Mouse (Mus musculus) myocyte (in vitro differentiated cells): ENCODE results near the gene Kif21a. TPM values are rescaled to one million over a fixed set of nuclear protein-coding genes. Genes with fewer than 3 reads are reported as not detected.

Experiments
- H3K27me3 ChIP-seq: one replicate; pipeline ENCODE4 v1.6.1; 2011; ENCODE audit not compliant: control insufficient read depth, insufficient read depth, insufficient read length
- H3K36me3 ChIP-seq: one replicate; pipeline ENCODE4 v1.6.1; 2011; ENCODE audit not compliant: control insufficient read depth, insufficient read depth
- H3K4me2 ChIP-seq: one replicate; pipeline ENCODE4 v1.6.1; 2011; ENCODE audit warnings: low read depth, control low read depth
- H3K4me3 ChIP-seq: one replicate; pipeline ENCODE4 v1.5.1; 2011; ENCODE audit warnings: mild to moderate bottlenecking, control low read depth, moderate library complexity
- H3K79me2 ChIP-seq: one replicate; pipeline ENCODE4 v1.6.1; 2011; ENCODE audit not compliant: control insufficient read depth, insufficient read depth
- H3ac ChIP-seq: one replicate; pipeline ENCODE4 v1.6.1; 2011; ENCODE audit not compliant: control insufficient read depth, insufficient read length
- CEBPB ChIP-seq: IDR thresholded peaks from 2 replicates; pipeline ENCODE4 v1.6.1; 2011; ENCODE audit warnings: mild to moderate bottlenecking, moderate library complexity; ENCODE audit not compliant: poor library complexity, insufficient read depth, severe bottlenecking
- E2F4 ChIP-seq: IDR thresholded peaks from one replicate; pipeline ENCODE4 v1.6.1; 2011; ENCODE audit warnings: mild to moderate bottlenecking, control low read depth, moderate library complexity; ENCODE audit not compliant: insufficient read depth
- MAX ChIP-seq: IDR thresholded peaks from one replicate; pipeline ENCODE4 v1.6.1; 2011; ENCODE audit warnings: low read depth, mild to moderate bottlenecking, control low read depth
- MYOD1 ChIP-seq, 3 experiments: IDR thresholded peaks; one replicate each; pipeline ENCODE4 v1.6.1; 2011; ENCODE audit warnings: control low read depth in 2 of 3, low read depth in 2 of 3, mild to moderate bottlenecking in 2 of 3, moderate library complexity in 1 of 3; ENCODE audit not compliant: insufficient read length in 2 of 3, control insufficient read depth in 1 of 3
- MYOG ChIP-seq, 3 experiments: IDR thresholded peaks; one replicate each; pipeline ENCODE4 v1.6.1; 2011; ENCODE audit warnings: control low read depth in 2 of 3, low read depth in 2 of 3, mild to moderate bottlenecking in 2 of 3; ENCODE audit not compliant: insufficient read length in 2 of 3, control insufficient read depth in 1 of 3, insufficient read depth in 1 of 3
- POLR2A ChIP-seq: IDR thresholded peaks from one replicate; pipeline ENCODE4 v1.6.1; 2011; ENCODE audit warnings: low read depth, mild to moderate bottlenecking, control low read depth, moderate library complexity; ENCODE audit not compliant: insufficient read length
- POLR2AphosphoS2 ChIP-seq: IDR thresholded peaks from one replicate; pipeline ENCODE4 v1.6.1; 2011; ENCODE audit warnings: low read depth, control low read depth; ENCODE audit not compliant: insufficient read length
- REST ChIP-seq: IDR thresholded peaks from one replicate; pipeline ENCODE4 v1.6.1; 2011; ENCODE audit warnings: mild to moderate bottlenecking, control low read depth, moderate library complexity; ENCODE audit not compliant: insufficient read depth, insufficient read length
- SRF ChIP-seq: IDR thresholded peaks from one replicate; pipeline ENCODE4 v1.6.1; 2011; ENCODE audit warnings: low read depth; ENCODE audit not compliant: control insufficient read depth, insufficient read length
- TCF12 ChIP-seq: IDR thresholded peaks from one replicate; pipeline ENCODE4 v1.6.1; 2011; ENCODE audit warnings: mild to moderate bottlenecking, control low read depth; ENCODE audit not compliant: poor library complexity, insufficient read depth, severe bottlenecking
- TCF3 ChIP-seq: IDR thresholded peaks from one replicate; pipeline ENCODE4 v1.6.1; 2011; ENCODE audit warnings: low read depth, control low read depth; ENCODE audit not compliant: insufficient read length
- USF1 ChIP-seq: IDR thresholded peaks from one replicate; pipeline ENCODE4 v1.6.1; 2011; ENCODE audit warnings: low read depth, mild to moderate bottlenecking, control low read depth, moderate library complexity
- polyA plus RNA-seq: library from polyadenylated mRNA; unstranded; fragments of >200 nt; fragmentation: generic; extraction: Trizol; gene quantifications from one replicate; pipeline ENCODE4 v1.2.1, GENCODE M21; 2012; ENCODE audit warnings: missing spikeins

The Kif21a gene
- polyA plus RNA-seq, 1 experiment: 2.5 TPM

DNA sequence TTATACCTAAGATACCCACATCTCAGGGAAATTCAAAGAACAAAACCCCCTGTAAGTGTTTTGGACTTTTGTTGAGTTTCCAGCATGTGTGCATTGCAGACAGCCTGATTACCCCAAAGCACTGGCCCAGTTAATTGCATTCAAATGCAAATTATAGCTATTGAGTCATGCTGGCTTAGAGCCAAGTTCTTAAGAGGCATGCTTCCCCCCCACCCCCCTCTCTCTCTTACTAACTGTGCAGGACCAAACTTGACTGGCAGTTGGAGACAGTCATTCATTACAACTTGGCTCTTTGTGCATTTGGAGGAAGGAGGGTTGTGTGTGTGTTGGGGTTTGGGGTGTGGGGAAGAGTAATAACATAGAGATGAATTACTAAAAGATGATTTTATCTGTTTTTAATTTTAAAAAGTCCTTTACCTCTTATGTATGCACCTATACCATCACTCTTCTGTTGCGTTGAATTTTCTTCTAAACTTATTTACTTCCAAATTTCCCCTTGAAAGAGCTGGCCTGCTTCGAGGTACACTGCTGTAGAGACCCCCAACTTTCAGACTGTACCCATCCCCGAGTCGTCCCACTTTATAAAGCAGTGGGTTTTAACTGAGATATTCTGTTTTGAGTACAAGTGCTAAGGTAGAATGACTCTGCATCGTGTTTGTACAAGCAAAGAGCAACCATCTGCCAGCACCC lies 6.6 kb upstream of the Kif21a start:
- Histone ChIP-seq H3K4me3 (no peak overlapping the region), H3K36me3 (no peaks in the 10 kb centered on the region), H3K79me2 (no peaks in the 10 kb centered on the region), H3ac (no peak overlapping the region), H3K27me3 (no peaks in the 10 kb centered on the region), H3K4me2 (no peak overlapping the region)
- TF ChIP-seq REST (no peak), POLR2A (no peak), MYOD1 (IDR thresholded peaks at IDR 0.05; ENCODE audit: control insufficient read depth in 1 of 3, insufficient read length in 2 of 3, low read depth in 2 of 3) (no peak), USF1 (no peak), MAX (no peak)

DNA sequence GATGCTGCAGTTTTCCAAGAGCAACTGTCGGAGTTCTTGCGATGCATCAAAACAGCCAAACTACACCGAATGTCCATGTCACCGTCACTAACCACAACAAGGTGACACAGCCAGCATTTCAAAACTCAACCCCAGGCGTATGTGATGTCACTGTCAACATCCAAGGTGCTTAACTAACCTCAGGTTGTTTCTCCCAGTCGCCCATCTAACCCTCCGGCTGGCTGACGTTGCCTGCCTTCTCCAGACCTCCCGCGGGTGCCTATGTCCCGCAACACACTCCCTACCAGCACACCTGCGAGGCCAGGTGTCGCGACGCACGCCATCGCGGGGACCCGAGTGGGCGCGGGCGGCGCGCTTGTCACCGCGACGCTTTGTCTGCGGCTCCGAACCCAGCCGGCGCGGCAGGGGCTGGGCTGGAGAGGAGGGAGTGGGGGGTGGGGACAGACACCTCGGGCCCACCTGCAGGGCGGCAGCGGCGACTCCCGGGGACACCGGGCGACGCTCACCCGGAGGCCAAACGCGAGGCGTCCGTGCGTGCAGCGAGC lies 725 bp downstream of the Kif21a start:
- Histone ChIP-seq H3K27me3 (no peaks in the 10 kb centered on the region), H3K4me2 (peak overlapping the region; percentile 100), H3K79me2 (peaks cover 5% of the 10 kb centered on the region), H3ac (peak overlapping the region; percentile 62), H3K4me3 (peak overlapping the region; percentile 36), H3K36me3 (no peaks in the 10 kb centered on the region)
- TF ChIP-seq CEBPB (no peak), REST (no peak), TCF3 (no peak), MYOD1 (IDR thresholded peaks at IDR 0.05; ENCODE audit: control insufficient read depth in 1 of 3, insufficient read length in 2 of 3, low read depth in 2 of 3) (peak in 1 of 3 experiments; percentile 29), SRF (no peak), E2F4 (no peak), TCF12 (no peak), POLR2A (no peak), USF1 (no peak), POLR2AphosphoS2 (no peak), MYOG (IDR thresholded peaks at IDR 0.05; ENCODE audit: control insufficient read depth in 1 of 3, insufficient read depth in 1 of 3, insufficient read length in 2 of 3, low read depth in 2 of 3) (peak in 1 of 3 experiments; percentile 19), MAX (no peak)

DNA sequence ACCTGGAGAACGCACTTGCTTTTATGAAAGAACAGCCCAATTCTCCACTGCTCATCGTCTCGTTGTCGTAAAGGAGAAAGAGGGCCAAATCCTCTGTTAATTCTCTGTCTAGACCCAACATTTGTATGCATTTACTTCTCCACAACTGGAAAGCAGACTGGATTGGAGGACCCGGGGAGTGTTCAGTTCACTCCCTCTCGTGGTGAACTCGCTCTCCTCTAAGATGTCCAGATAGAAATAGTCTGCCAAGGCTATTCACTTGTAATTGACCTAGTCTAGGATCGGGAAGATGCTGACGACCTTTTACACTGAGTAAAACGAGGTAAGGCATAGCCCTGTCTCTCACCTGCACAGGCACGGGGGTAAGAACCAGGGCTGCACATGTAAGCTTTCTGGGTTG lies 2.1 kb downstream of the Kif21a start:
- Histone ChIP-seq H3K4me3 (no peak overlapping the region), H3ac (no peak overlapping the region), H3K27me3 (no peaks in the 10 kb centered on the region), H3K4me2 (no peak overlapping the region), H3K79me2 (peaks cover 5% of the 10 kb centered on the region), H3K36me3 (no peaks in the 10 kb centered on the region)
- TF ChIP-seq USF1: no peak

DNA sequence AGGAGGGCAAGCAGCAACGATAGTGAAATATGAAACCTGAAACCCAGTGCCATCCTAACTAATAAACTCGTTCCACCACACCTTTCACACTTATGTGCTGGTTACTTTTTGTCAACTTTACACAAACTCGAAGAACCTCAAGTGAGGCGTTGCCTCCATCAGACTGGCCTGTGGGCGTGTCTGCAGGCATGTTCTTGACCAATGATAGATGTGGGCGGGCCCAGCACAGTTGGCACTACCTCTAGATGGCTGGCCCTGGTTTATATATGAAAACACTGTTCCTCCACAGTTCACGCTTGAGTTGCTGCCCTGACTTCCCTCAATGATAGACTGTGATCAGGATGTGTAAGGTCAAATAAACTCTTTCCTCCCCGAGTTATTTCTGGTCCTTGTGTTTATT lies 3.2 kb downstream of the Kif21a start:
- H3K27me3 ChIP-seq: no peaks in the 10 kb centered on the region
- peaks cover 8% of the 10 kb centered on the region for H3K79me2 ChIP-seq
- no peaks in the 10 kb centered on the region for H3K36me3 ChIP-seq
- H3K4me3 ChIP-seq: no peak overlapping the region
- no peak for TF ChIP-seq E2F4
- H3ac ChIP-seq: no peak overlapping the region
- H3K4me2 ChIP-seq: no peak overlapping the region

DNA sequence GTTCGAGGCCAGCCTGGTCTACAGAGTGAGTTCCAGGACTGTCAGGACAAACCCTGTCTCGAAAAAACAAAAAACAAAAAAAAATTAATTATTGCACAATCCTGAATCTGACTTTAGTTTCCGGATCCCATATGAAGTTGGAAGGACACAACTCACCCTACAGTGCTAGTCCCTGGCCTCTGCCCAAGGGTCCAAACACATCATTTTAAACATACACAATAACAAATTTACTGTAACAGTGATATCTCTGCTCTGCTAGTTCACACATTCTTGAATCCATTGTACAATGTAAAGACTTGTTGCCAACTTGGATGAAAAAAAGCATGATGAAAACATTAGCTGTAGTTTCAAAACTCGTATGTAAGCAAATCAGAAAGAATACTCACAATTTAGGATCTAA lies 6.5 kb downstream of the Kif21a start:
- Histone ChIP-seq H3K27me3 (no peaks in the 10 kb centered on the region), H3K79me2 (peaks cover 13% of the 10 kb centered on the region), H3K4me3 (no peak overlapping the region), H3ac (no peak overlapping the region), H3K4me2 (no peak overlapping the region), H3K36me3 (no peaks in the 10 kb centered on the region)
- TF ChIP-seq USF1: no peak
- TF ChIP-seq REST: no peak
- no peak for TF ChIP-seq SRF
- no peak for TF ChIP-seq POLR2A
- TF ChIP-seq E2F4: no peak
- no peak for TF ChIP-seq MYOG (IDR thresholded peaks at IDR 0.05; ENCODE audit: control insufficient read depth in 1 of 3, insufficient read depth in 1 of 3, insufficient read length in 2 of 3, low read depth in 2 of 3)

DNA sequence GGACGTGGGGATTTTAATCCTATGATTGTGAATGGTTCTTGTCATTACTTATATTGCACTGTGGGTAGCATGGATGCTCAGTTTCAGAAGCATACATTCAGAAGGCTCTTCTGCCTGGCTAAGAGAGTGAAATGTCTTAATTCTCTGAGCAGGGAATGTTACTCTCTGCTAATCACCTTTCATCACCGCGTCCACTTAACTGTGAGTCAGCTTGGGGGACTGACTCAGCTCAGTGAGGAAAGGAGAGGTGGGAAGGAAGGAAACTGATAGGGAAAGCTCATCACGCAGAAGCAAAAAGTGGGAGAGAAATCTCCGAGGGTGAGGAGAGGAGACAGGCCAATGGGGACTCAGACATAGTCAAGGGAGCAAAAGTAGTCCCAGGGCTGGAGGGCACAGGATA lies 10.9 kb downstream of the Kif21a start:
- peak overlapping the region; percentile 39 for H3K4me2 ChIP-seq
- TF ChIP-seq SRF: no peak
- no peak for TF ChIP-seq POLR2AphosphoS2
- TF ChIP-seq REST: no peak
- TF ChIP-seq CEBPB: no peak
- no peak for TF ChIP-seq POLR2A
- TF ChIP-seq USF1: no peak
- no peak for TF ChIP-seq E2F4
- TF ChIP-seq MYOG (IDR thresholded peaks at IDR 0.05; ENCODE audit: control insufficient read depth in 1 of 3, insufficient read depth in 1 of 3, insufficient read length in 2 of 3, low read depth in 2 of 3): no peak
- no peak overlapping the region for H3ac ChIP-seq
- H3K27me3 ChIP-seq: no peaks in the 10 kb centered on the region
- H3K4me3 ChIP-seq: no peak overlapping the region
- no peaks in the 10 kb centered on the region for H3K36me3 ChIP-seq
- H3K79me2 ChIP-seq: peaks cover 9% of the 10 kb centered on the region
